Mouse (Mus musculus): ENCODE measurements around the gene Banp.

DNA sequence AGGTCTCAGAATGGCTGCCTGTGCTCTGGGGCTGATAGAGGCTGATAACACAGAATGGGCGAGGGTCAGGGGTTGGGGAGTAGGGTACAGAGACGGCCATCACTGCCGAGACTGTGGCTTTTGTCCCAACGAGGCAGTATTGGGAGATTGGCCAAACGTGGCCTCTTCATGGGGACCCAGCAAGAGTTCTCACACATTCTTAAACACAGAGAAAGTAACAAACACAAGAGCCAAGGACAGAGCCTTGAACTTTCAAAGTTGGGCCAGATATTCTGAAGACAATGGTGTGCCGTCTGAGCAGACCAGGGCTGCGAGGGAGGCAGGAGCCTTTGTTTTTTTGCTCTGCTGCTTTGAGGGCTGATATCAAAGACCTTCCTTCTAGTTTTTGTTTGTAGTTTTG, 37.6 kb upstream of the Banp start:
- TF ChIP-seq MAFK (IDR thresholded peaks at IDR 0.05; ENCODE audit: insufficient replicate concordance, low read length): no peak
- no peak for TF ChIP-seq GABPA (IDR thresholded peaks at IDR 0.05; ENCODE audit: insufficient replicate concordance, low read depth, low read length)
